Mouse (Mus musculus) lung, postnatal 0 days (tissue): Measurements from ENCODE around the gene Plppr3. TPM values are rescaled to one million over a fixed set of nuclear protein-coding genes. Genes with fewer than 3 reads are reported as not detected.

Source experiments
- ATAC-seq: fragments of 200-750 bp; cut with Nextera tagmentation; 2 replicates; pipeline ENCODE4 v1.8.0; 2017; ENCODE audit warnings: moderate library complexity
- DNase-seq: peaks from one replicate; pipeline ENCODE4 v3.0.0-alpha.2; 2016; ENCODE audit warnings: low spot score
- H3K27ac ChIP-seq: fragments of 300-500 bp; sonication (generic); 2 replicates; pipeline ENCODE4 v1.5.1; 2014; ENCODE audit warnings: antibody characterized with exemption, mild to moderate bottlenecking, low read length, mixed read lengths
- H3K27me3 ChIP-seq: fragments of 300-500 bp; sonication (generic); replicated peaks from 2 replicates; pipeline ENCODE4 v1.6.1; 2014; ENCODE audit warnings: low read length, mixed read lengths; ENCODE audit not compliant: insufficient read depth
- H3K36me3 ChIP-seq: fragments of 300-500 bp; sonication (generic); 2 replicates; pipeline ENCODE4 v1.6.1; 2014; ENCODE audit warnings: low read length, mixed read lengths; ENCODE audit not compliant: insufficient read depth
- H3K4me1 ChIP-seq: fragments of 300-500 bp; sonication (generic); 2 replicates; pipeline ENCODE4 v1.6.1; 2014; ENCODE audit warnings: antibody characterized with exemption, low read depth, low read length, mixed read lengths; ENCODE audit not compliant: insufficient read depth
- H3K4me2 ChIP-seq: fragments of 300-500 bp; sonication (generic); replicated peaks from 2 replicates; pipeline ENCODE4 v1.6.1; 2014; ENCODE audit warnings: low read depth, mild to moderate bottlenecking, low read length, moderate library complexity, mixed read lengths
- H3K4me3 ChIP-seq: fragments of 300-500 bp; sonication (generic); 2 replicates; pipeline ENCODE4 v1.5.1; 2014; ENCODE audit warnings: low read depth, low read length
- H3K9ac ChIP-seq: fragments of 300-500 bp; sonication (generic); replicated peaks from 2 replicates; pipeline ENCODE4 v1.6.1; 2014; ENCODE audit warnings: low read depth, mild to moderate bottlenecking
- H3K9me3 ChIP-seq: fragments of 300-500 bp; sonication (generic); 2 replicates; pipeline ENCODE4 v1.6.1; 2016; ENCODE audit warnings: low read length, mixed read lengths
- CTCF ChIP-seq: IDR thresholded peaks from 2 replicates; pipeline ENCODE4 v1.5.1; 2016; ENCODE audit warnings: antibody characterized with exemption, mild to moderate bottlenecking
- EP300 ChIP-seq: IDR thresholded peaks from 2 replicates; pipeline ENCODE4 v1.6.1; 2016; ENCODE audit warnings: antibody characterized with exemption, mild to moderate bottlenecking, control low read depth
- WGBS: fragments of 180-500 bp; shearing (Covaris S2); extraction: QIAGEN DNeasy Blood & Tissue Kit; methylation state at CpG from one replicate; pipeline ENCODE4 v1.1.7; 2014; 5-methylcytosine and 5-hydroxymethylcytosine counted together
- polyA plus RNA-seq: library from polyadenylated mRNA; unstranded; fragments of >200 nt; fragmentation: Nextera tagmentation; extraction: Ambion mirVana; gene quantifications from 2 replicates; pipeline ENCODE4 v1.2.1, GENCODE M21; 2015

The Plppr3 gene
- polyA plus RNA-seq, 1 experiment from 2014 or later: 3.9 TPM

- Histone ChIP-seq H3K27me3 (no peaks in the 10 kb centered on the region), H3K27ac (no peak overlapping the region), H3K4me3 (no peak overlapping the region), H3K9ac (no peak overlapping the region), H3K4me2 (no peak overlapping the region), H3K36me3 (peaks cover 42% of the 10 kb centered on the region), H3K4me1 (peaks cover 23% of the 10 kb centered on the region), H3K9me3 (no peaks in the 10 kb centered on the region)
- no peak for ATAC-seq
- no peak for DNase-seq
- TF ChIP-seq CTCF: no peak
- no peak for TF ChIP-seq EP300
- 60% methylated on average over 25 of the region's 25 CpGs for WGBS
Measured at GRCm38 (mm10) chr10:79861230-79862048, 13.0 kb downstream of the Plppr3 start.

DNA sequence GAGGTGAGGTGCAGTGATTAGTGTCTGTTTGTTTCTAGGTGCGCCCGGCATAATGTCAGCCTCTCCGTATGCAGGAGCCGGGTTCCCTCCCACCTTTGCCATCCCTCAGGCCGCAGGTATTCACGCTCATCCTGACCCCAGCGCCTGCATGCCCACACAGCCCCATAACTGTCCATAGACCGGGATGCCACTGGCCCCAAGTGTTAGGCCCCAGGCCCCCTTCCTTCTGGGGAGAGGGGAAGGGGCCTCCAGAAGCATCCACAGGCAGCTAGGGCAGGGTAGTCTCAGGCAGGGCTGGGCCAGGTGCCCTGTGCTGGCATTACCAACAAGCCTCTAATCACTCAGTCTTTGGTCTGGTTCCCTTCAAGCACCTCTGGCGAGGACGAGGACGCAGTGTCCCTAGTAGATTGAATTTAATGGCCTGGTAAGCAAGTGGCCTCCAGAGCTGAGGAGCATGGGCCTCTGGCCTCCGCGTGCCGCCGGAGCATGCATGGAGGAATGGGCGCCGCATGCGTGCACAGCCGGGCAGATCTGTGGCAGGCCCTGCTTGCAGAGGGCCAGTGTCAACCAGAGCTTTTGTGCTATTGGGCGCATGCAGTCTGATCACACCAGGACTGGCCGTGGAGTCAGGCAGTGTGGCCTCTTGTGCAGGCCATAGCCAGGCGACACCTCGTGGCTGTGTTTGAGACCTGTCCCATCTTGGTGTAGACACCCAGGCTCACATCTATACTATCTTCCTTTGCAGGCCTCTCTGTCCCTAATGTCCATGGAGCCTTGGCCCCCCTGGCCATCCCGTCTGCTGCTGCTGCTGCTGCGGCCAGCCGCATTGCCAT, 14.1 kb downstream of the Plppr3 start:
- H3K27me3 ChIP-seq: no peaks in the 10 kb centered on the region
- DNase-seq (no peak), ATAC-seq (no peak)
- no peaks in the 10 kb centered on the region for H3K9me3 ChIP-seq
- H3K4me2 ChIP-seq: no peak overlapping the region
- no peak for TF ChIP-seq CTCF
- no peak for TF ChIP-seq EP300
- 90% methylated on average over 26 of the region's 26 CpGs for WGBS
- H3K9ac ChIP-seq: no peak overlapping the region
- peaks cover 42% of the 10 kb centered on the region for H3K36me3 ChIP-seq
- H3K4me1 ChIP-seq: peaks cover 23% of the 10 kb centered on the region
- no peak overlapping the region for H3K27ac ChIP-seq
- no peak overlapping the region for H3K4me3 ChIP-seq

- H3K9me3 ChIP-seq: no peaks in the 10 kb centered on the region
- DNase-seq (no peak), ATAC-seq (no peak)
- no peaks in the 10 kb centered on the region for H3K27me3 ChIP-seq
- H3K36me3 ChIP-seq: peaks cover 42% of the 10 kb centered on the region
- peaks cover 23% of the 10 kb centered on the region for H3K4me1 ChIP-seq
- WGBS: 56% methylated on average over 11 of the region's 11 CpGs
- no peak overlapping the region for H3K9ac ChIP-seq
- H3K4me3 ChIP-seq: no peak overlapping the region
- H3K4me2 ChIP-seq: no peak overlapping the region
- TF ChIP-seq EP300 (no peak), CTCF (no peak)
- no peak overlapping the region for H3K27ac ChIP-seq
Measured at GRCm38 (mm10) chr10:79859116-79859515, 15.3 kb downstream of the Plppr3 start.

DNA sequence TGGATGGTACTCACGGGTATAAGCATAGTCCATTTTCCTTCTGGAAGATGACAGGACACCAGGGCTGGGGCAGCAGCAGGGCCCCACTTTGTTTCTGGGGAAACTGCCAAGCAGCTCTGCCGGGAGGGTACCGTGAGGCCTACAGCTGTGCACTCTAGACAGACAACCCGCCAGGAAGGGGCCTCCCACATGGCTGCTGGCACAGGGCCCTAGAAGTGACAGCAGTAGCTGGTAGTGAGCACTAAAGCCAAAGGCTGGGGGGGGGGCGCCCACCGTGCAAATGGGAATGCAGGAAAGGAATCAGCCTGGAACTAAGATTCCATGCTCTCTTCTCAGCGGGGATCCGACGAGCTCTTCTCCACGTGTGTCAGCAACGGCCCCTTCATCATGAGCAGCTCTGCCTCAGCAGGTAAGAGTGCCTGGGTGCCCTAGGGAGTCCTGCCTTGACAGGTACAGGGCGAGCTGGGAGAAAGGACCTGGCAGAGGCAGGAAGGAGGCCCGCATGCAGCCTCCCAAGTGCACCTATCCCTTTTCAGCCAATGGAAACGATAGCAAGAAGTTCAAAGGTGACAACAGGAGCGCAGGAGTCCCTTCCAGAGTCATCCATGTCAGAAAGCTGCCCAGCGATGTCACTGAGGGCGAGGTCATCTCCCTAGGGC, 15.9 kb downstream of the Plppr3 start:
- peaks cover 42% of the 10 kb centered on the region for H3K36me3 ChIP-seq
- H3K9ac ChIP-seq: no peak overlapping the region
- H3K9me3 ChIP-seq: no peaks in the 10 kb centered on the region
- peak; percentile 77 for DNase-seq
- 33% methylated on average over 16 of the region's 17 CpGs for WGBS
- H3K4me2 ChIP-seq: peak overlapping the region; percentile 89
- H3K27me3 ChIP-seq: no peaks in the 10 kb centered on the region
- peaks cover 27% of the 10 kb centered on the region for H3K4me1 ChIP-seq
- TF ChIP-seq CTCF (no peak), EP300 (0 out of 2 replicates have a peak, but pooled peaks have one; percentile 10)
- peak overlapping the region; percentile 47; the same call in 1 of the 2 replicates for H3K27ac ChIP-seq
- ATAC-seq: no peak
- H3K4me3 ChIP-seq: no peak overlapping the region

- TF ChIP-seq EP300: no peak
- TF ChIP-seq CTCF: no peak
Measured at GRCm38 (mm10) chr10:79857894-79858293, 16.5 kb downstream of the Plppr3 start.

GRCm38 (mm10) chr10:79857452-79857811, 17.0 kb downstream of the Plppr3 start:
- Histone ChIP-seq H3K9ac (peak overlapping the region; percentile 78), H3K36me3 (peaks cover 31% of the 10 kb centered on the region), H3K4me2 (peak overlapping the region; percentile 89), H3K4me3 (peak overlapping the region; percentile 71; the same call in 1 of the 2 replicates), H3K4me1 (peaks cover 36% of the 10 kb centered on the region), H3K27ac (peak overlapping the region; percentile 99), H3K9me3 (no peaks in the 10 kb centered on the region), H3K27me3 (no peaks in the 10 kb centered on the region)
- TF ChIP-seq EP300 (peak; percentile 52; the same call in 1 of the 2 replicates), CTCF (peak; percentile 5; the same call in 1 of the 2 replicates)
- ATAC-seq (no peak), DNase-seq (peak; percentile 91)
- 0% methylated on average over 4 of the region's 4 CpGs for WGBS

More at GRCm38 (mm10) chr10:79857894-79858293, 16.5 kb downstream of the Plppr3 start:
- no peak overlapping the region for H3K9ac ChIP-seq
- WGBS: 44% methylated on average over 2 of the region's 2 CpGs
- H3K4me1 ChIP-seq: peaks cover 32% of the 10 kb centered on the region
- no peak for DNase-seq
- peak overlapping the region; percentile 89 for H3K4me2 ChIP-seq
- H3K27ac ChIP-seq: peak overlapping the region; percentile 47; the same call in 1 of the 2 replicates
- H3K27me3 ChIP-seq: no peaks in the 10 kb centered on the region
- no peak for ATAC-seq
- H3K9me3 ChIP-seq: no peaks in the 10 kb centered on the region
- peak overlapping the region; percentile 71; the same call in 1 of the 2 replicates for H3K4me3 ChIP-seq
- H3K36me3 ChIP-seq: peaks cover 36% of the 10 kb centered on the region
